Mouse (Mus musculus): Measurements from ENCODE around the gene Ncapd3.

The Ncapd3 gene

DNA sequence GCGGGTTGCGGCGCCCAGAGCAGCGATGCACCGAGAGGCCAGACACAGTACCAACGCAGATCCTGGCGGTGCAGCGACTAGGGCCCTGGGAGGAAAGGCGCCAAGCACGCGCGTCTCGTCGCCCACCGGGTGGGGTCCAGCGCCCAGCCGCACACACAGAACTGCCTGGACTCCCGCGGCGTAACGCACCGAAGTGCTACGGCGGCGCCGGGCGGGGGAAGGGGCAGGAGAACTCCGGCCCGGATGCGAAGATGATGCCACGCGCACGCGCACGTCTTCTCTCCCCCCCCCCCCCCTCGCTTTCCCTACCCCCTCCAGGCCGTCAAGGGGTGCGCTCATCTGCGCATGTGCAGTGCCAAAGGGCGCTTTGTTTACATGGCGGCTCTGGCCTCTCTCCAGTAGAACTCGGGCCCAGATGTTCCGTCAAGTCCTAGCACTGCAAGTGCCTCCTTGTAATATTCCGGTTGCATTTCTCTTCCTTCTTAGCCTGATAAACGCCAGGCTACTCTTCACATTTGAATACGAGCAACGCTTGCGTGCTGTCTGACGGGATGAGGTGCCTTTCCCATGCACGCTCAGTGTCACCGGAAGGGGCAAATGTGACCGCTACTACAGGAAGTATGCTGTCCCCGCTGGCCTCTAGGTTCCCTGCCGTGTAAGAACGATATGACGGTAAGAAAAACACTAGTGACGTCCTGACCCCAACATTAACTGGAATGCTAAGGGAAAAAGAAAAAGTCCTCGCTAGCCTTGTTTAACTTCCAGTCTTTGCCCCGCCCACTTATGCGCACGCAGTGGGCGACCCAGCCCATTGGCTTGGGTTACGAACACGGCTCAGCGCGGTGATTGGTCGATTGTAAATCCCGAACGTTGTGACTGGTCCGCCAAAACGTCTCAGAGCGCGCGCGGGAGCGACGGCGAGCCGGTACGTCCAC lies at the start of gene Ncapd3, which contains the start of gene Vps26b:
TSS of gene Ncapd3 (plus strand) at position 348 of the 935 bp plus-strand sequence.
TSS of gene Vps26b (minus strand) at position 238 of the 935 bp plus-strand sequence.
- DNase-seq = peak; percentile 96

DNA sequence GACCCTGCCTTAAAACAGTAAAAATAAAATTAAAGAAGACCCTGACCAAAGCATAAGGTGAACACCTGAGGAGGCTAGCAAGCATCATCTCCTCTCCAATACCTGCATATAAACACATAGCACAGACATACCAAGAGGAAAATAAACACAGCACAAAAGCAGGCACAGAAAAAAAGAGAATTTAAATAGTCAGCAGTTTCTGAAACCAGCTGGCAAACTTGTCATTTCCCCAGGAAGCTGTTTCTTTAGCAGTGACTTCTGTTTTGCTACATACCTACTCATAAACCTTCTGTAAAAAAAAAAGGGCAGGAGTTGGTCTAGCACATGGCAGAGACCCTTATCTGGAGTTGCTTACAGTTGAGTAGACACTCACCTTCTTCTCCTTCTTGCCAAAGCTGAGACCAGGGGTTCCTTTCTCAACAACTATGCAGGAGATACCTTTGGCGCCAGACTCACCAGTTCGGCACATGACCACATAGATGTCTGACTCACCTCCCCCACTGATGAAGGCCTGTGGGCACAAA lies 44.8 kb upstream of the Ncapd3 start:
- no peak for DNase-seq

GRCm38 (mm10) chr9:26985668-26986277 lies 44.2 kb upstream of the Ncapd3 start:
- no peak for DNase-seq

- no peak for DNase-seq
Observed at GRCm38 (mm10) chr9:26990181-26990580, 39.8 kb upstream of the Ncapd3 start.

GRCm38 (mm10) chr9:26993118-26993517 lies 36.9 kb upstream of the Ncapd3 start:
- DNase-seq = no peak

- DNase-seq = no peak
Observed at GRCm38 (mm10) chr9:26993900-26994299, 36.1 kb upstream of the Ncapd3 start.

- no peak for DNase-seq
Observed at GRCm38 (mm10) chr9:26997062-26997461, 32.9 kb upstream of the Ncapd3 start.

- DNase-seq = no peak
Observed at GRCm38 (mm10) chr9:26997501-26997900, 32.5 kb upstream of the Ncapd3 start.

DNA sequence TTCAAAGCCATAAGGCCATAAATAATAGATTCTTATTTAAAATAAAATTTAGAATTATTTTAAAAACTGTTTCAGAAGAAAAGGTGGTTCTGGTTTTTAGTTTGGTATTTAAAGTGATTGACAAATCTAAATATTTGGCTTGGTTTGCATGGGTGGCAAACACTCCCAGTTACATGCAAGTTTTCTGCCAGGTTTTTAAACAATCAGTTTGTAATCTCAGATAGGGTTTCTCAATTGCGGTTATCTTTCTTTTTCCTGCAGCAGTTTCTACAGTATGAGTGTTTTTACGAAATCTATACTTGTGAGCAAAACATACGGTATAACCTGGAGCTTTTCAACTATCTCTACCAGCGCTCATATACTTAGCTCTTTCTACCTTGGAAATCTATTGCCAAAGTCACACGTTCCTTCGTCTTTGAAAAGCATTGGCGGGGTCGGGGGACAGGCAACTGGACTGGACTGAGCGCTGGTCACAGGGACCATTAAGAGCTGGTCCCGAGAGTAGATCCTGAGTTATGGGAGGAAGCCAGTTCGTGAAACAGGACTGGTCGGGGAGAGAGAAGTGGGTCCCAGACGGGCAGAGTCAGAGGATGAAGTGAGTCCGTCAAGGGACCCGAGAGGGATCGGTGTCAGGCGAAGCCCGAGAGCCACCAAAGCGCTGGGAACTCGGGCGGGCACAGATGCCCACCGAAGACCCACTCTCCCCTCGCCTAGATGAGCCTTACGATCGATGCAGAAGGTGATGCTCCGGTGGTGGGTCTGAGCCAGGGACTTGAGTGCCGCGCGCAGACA lies 31.1 kb upstream of the Ncapd3 start:
- no peak for DNase-seq

- DNase-seq = peak; percentile 94
Observed at GRCm38 (mm10) chr9:26999461-27000395, 30.2 kb upstream of the Ncapd3 start, which contains the start of the genes Acad8 and Thyn1. TSS of gene Acad8 (minus strand) at chr9:26999566. TSS of gene Thyn1 (plus strand) at chr9:26999710.

DNA sequence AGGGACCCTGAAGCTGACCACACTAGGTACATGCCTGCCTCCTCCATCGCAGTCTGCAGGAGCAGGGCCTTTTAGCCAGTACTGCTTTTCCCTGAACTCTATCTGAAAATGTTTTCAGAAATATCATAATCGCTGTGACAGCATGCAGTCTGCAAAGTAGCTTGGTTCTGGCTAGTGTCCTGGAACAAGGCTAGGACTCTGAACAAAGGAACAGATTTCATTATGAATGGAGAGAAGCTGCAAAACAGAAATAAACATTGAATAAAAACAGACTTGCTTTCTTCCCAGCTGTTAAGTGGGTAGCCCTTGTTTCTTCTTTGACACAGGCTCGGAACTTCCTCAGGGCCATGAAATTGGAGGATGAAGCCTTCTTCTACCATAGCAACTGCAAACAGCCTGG lies 24.7 kb upstream of the Ncapd3 start:
- no peak for DNase-seq

DNA sequence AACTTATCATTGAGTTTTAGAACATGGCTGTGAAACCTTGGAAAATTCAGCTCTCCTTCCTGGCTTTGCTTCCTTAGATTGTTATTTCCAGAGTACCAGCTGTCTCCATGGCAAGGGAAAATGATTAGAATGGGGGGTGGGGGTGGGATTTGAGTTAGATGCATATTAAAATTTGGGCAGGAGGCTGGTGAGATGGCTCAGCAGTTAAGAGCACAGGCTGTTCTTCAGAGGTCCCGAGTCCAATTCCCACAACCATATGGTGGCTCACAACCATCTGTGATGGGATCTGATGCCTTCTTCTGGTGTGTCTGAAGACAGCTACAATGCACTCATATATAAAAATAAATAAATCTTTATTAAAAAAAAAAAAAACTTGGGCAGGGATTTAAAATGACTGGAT lies 24.0 kb upstream of the Ncapd3 start:
- no peak for DNase-seq

DNA sequence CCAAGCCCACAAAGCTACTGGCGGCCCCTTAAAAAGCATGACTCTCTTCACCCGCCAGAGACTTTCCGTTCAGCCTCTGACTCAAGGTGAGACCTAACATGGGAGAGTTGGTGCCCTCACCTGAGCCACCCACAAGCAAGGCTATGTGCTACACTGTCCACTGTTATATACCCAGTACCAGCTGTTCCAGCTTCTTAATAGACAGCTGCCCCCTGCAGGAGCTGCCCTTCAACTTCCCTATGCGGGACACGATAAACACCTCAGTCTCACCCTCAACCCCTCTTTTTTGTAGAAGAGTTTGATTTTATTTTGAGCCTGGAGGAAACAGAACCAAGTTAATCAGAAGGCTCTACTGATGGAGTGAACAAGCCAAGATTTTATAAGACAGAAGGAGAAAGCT lies 23.1 kb upstream of the Ncapd3 start:
- no peak for DNase-seq

- no peak for DNase-seq
Observed at GRCm38 (mm10) chr9:27009231-27009630, 20.7 kb upstream of the Ncapd3 start.

DNA sequence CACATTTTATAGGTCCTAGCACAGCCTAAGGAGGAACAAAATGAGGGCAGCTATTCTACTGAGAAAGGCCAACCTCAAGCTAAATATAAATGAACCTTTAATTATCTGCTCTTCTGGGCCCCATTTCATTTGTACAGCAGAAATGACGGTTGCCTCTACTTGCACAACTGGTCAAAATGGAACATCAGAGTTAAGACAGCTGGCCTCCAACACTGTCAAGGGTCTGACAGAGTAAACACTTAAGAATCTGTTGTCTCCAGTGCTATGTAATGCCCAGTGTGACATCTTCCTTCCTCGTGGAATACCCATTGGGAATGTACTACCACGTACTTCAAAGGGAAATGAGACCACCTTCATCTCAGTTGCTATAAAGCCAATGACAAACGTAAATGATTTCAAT lies 18.4 kb upstream of the Ncapd3 start:
- DNase-seq = no peak

- no peak for DNase-seq
Observed at GRCm38 (mm10) chr9:27018961-27019360, 11.0 kb upstream of the Ncapd3 start.

DNA sequence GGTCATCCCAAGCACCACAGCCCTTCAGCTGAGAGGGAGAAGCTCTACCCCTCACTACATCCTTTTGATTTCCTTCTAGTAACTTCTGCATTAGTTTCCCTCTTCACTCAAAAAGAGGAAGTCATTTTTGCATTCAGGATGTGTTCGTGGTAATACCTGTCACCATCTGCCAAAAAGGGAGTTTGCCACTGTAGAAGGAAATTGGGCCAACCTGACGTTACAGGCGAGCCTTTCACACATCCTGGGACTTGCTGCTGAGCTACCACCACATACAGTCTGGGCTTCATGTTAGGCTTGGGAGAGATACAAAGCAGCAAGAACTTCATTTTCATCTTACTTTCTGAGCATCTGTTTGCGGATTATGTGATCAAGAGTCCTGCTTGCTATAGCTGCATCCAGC lies 6.3 kb upstream of the Ncapd3 start:
- no peak for DNase-seq

DNA sequence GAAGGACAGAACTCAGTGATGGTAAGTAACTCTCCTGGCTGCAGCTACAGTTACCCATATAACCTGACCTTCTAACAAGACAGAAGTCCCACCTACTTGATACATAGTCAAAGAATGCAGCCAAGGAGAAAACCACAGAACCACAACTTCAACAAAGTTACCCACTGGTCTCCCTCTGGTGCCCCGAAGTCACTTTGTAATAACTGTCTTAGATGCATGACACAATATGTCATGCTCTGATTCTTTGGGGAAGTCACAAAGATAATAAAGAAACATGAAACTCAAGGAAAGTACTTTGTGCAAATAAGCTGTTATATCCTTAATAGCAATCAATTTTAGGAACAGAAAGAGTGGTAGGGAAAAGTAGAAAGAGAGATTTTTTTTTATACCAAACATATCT lies 3.3 kb upstream of the Ncapd3 start:
- no peak for DNase-seq

DNA sequence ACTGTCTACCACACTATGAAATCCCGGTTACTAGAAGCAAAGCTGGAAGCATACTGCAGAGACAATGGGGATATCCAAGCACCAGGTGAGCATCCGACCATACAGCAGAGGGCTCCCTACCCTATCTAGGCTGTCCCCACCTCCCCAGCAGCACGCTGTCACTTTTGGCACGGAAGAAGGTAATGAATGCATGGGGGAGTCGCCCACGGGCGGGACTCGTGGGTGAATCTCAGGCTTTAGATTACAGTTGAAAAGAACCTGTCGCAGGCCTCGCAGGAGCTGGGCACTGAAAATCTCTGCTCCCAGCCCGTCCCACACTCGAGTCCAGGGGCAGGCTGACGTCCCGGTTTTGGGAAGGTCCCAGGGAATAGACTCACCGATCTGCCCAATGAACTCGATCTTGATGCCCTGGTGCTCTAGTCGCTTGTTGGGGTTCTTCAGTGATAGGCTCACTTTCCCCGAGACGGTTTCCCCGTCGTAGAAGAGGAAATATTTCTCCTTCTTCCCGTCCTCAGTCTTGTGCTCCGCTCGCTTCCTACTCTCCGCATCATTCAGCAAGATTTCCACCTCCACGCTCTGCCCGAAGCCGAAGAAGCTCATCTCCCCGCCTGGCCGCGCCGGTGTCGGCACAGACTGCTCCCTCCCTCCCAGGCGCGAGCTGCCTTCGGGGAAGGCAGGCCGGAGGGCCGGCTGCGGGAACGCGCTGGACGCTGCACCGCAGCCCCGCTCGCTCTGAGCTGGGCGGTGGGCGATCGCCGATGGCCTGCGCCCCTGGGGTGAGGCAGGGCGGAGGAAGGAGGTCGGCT lies 750 bp upstream of the Ncapd3 start:
- DNase-seq = peak; percentile 77

GRCm38 (mm10) chr9:27030763-27031100 lies 757 bp downstream of the Ncapd3 start:
- DNase-seq = no peak

- no peak for DNase-seq
Observed at GRCm38 (mm10) chr9:27043892-27044291, 13.9 kb downstream of the Ncapd3 start.
